In the genomic region with DNA sequence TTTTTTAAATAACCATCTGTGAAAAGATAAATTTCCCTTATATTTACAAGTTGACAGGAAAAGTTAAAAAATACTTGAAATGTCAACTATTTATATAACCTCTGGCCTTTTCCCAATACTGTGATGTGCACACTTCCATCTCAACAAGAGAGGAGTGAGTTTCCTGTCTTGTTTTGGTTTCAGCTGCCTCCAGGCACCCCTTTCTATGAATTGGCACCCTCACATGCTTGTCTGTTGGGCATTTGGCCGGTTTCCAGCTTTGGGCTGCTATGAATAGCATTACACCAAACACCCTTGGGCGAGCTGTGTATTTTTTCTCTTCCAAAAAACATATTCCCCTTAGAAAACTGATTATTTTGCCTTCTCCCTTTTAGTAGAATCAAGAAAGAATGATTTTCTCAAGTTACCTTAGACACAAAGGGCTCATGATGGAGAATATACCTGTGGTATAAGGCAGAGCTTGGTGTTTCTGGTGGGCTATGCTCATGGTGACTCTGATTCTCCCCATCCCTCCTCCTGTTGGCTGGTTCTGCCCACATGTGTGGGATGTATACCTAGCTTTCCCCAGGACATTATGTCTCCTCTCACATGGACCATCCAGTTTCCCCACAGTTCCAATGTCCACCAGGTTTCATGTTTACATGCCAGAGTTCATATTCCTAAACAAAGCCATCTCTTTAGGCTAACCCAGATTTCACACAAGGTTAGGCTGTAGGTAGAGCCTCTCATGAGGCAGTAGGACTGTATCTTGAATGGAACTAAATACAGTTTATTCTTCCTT, we compare ENCODE assay signal across 15 mouse cellular contexts. TPM values are rescaled to one million over a fixed set of nuclear protein-coding genes. Genes with fewer than 3 reads are reported as not detected.
DNase-seq lines count a peak whose midpoint lies in the region; ATAC-seq and TF ChIP-seq lines count a peak whose summit lies in the region.
"Had no signal": no experiment of that assay in that cellular context is flagged by ENCODE, and none has a peak within 500 bp of the region (broad histone marks: within the 10 kb centered on the region; RNA-seq: fewer than 3 reads in every experiment).

No protein-coding gene starts in this region.

- no peak overlapping the region for H3K27ac ChIP-seq in heart, adult 2 months
- H3K27ac ChIP-seq in heart, embryonic 12.5 days (ENCODE audit: poor library complexity, severe bottlenecking), result no peak overlapping the region
- no peak overlapping the region for H3K27ac ChIP-seq in liver, embryonic 16.5 days (ENCODE audit: low read length)
- H3K27ac ChIP-seq in liver, embryonic 11.5 days (ENCODE audit: low read depth, low read length), result no peak overlapping the region
- H3K27ac ChIP-seq in hindbrain, embryonic 11.5 days (ENCODE audit: low read depth, low read length), result no peak overlapping the region
- H3K27ac ChIP-seq: embryonic facial prominence, embryonic 15.5 days; layer of hippocampus, adult 2 months; liver, embryonic 14.5 days; macrophage; midbrain, embryonic 13.5 days had no signal

- peak; percentile 15 to 61 for DNase-seq in cerebellum, postnatal 25 days
- no peak for DNase-seq in cerebellum, adult 8-10 months
- DNase-seq in heart, adult 2 months, result peak; percentile 28 to 31
- DNase-seq in liver, embryonic 11.5 days (ENCODE audit: low spot score), result no peak
- no peak for DNase-seq in hindbrain, embryonic 11.5 days (ENCODE audit: low spot score)
- DNase-seq: adrenal gland, postnatal 10 days; thymus, postnatal 36 days had no signal

- H3K27me3 ChIP-seq in heart, adult 2 months (ENCODE audit: control insufficient read depth, insufficient read depth, low read length), result no peaks in the 10 kb centered on the region; the same call in 1 of the 2 replicates
- no peaks in the 10 kb centered on the region; the same call in 1 of the 2 replicates for H3K27me3 ChIP-seq in heart, embryonic 12.5 days (replicated peaks)
- H3K27me3 ChIP-seq in liver, embryonic 16.5 days (ENCODE audit: control insufficient read depth, insufficient read depth, low read depth, low read length), result peaks cover 16% of the 10 kb centered on the region
- H3K27me3 ChIP-seq in liver, embryonic 11.5 days (replicated peaks; ENCODE audit: control insufficient read depth, insufficient read depth, low read length), result peaks cover 11% of the 10 kb centered on the region
- H3K27me3 ChIP-seq in hindbrain, embryonic 11.5 days (ENCODE audit: control insufficient read depth, insufficient read depth, low read length), result no peaks in the 10 kb centered on the region
- H3K27me3 ChIP-seq: embryonic facial prominence, embryonic 15.5 days; midbrain, embryonic 13.5 days had no signal

- WGBS in heart, adult 2 months, result 29% methylated on average over 2 of the region's 2 CpGs
- WGBS in heart, embryonic 12.5 days, result 50% methylated on average over 2 of the region's 2 CpGs
- WGBS in liver, embryonic 16.5 days (ENCODE audit: insufficient replicate concordance), result 40% methylated on average over 2 of the region's 2 CpGs
- 52% methylated on average over 2 of the region's 2 CpGs for WGBS in liver, embryonic 11.5 days
- 74% methylated on average over 2 of the region's 2 CpGs for WGBS in hindbrain, embryonic 11.5 days

- intact Hi-C loops in heart, adult 2 months (cut with DNase I), result no loop called here

- no peaks in the 10 kb centered on the region for H3K9me3 ChIP-seq in heart, embryonic 12.5 days (replicated peaks)
- no peaks in the 10 kb centered on the region for H3K9me3 ChIP-seq in liver, embryonic 16.5 days (replicated peaks; ENCODE audit: control insufficient read depth, low read length)
- H3K9me3 ChIP-seq in liver, embryonic 11.5 days (ENCODE audit: control insufficient read depth, low read length), result no peaks in the 10 kb centered on the region
- H3K9me3 ChIP-seq in hindbrain, embryonic 11.5 days (ENCODE audit: control insufficient read depth, low read length), result no peaks in the 10 kb centered on the region
- H3K9me3 ChIP-seq: embryonic facial prominence, embryonic 15.5 days; midbrain, embryonic 13.5 days had no signal

- no peaks in the 10 kb centered on the region for H3K36me3 ChIP-seq in heart, adult 2 months (ENCODE audit: control insufficient read depth, insufficient read depth, low read length)
- H3K36me3 ChIP-seq in heart, embryonic 12.5 days, result no peaks in the 10 kb centered on the region
- no peaks in the 10 kb centered on the region for H3K36me3 ChIP-seq in liver, embryonic 16.5 days (ENCODE audit: control insufficient read depth, insufficient read depth)
- no peaks in the 10 kb centered on the region for H3K36me3 ChIP-seq in liver, embryonic 11.5 days (ENCODE audit: control insufficient read depth, insufficient read depth, low read length)
- no peaks in the 10 kb centered on the region for H3K36me3 ChIP-seq in hindbrain, embryonic 11.5 days (ENCODE audit: control insufficient read depth, insufficient read depth, low read length)
- H3K36me3 ChIP-seq: embryonic facial prominence, embryonic 15.5 days; midbrain, embryonic 13.5 days had no signal

- no peak overlapping the region for H3K4me2 ChIP-seq in heart, embryonic 12.5 days
- no peak overlapping the region for H3K4me2 ChIP-seq in liver, embryonic 16.5 days (ENCODE audit: low read depth, low read length)
- no peak overlapping the region for H3K4me2 ChIP-seq in liver, embryonic 11.5 days
- no peak overlapping the region for H3K4me2 ChIP-seq in hindbrain, embryonic 11.5 days (replicated peaks; ENCODE audit: low read depth, low read length)
- H3K4me2 ChIP-seq: embryonic facial prominence, embryonic 15.5 days; midbrain, embryonic 13.5 days had no signal

- no peak for ATAC-seq in heart, embryonic 12.5 days (ENCODE audit: insufficient number of reproducible peaks, low FRiP score)
- peak; percentile 73 for ATAC-seq in liver, embryonic 16.5 days (ENCODE audit: low read depth)
- no peak for ATAC-seq in liver, embryonic 11.5 days (replicated peaks; ENCODE audit: low FRiP score)
- ATAC-seq in hindbrain, embryonic 11.5 days (ENCODE audit: low FRiP score), result no peak
- ATAC-seq in erythroid progenitor cell, adult 5-6 weeks (replicated peaks; ENCODE audit: low FRiP score, poor library complexity, severe bottlenecking), result no peak
- ATAC-seq: midbrain, embryonic 13.5 days had no signal

- no peak for TF ChIP-seq CTCF in heart, adult 2 months (IDR thresholded peaks at IDR 0.05)

- H3K4me3 ChIP-seq in heart, adult 2 months, result no peak overlapping the region
- no peak overlapping the region for H3K4me3 ChIP-seq in heart, embryonic 12.5 days
- no peak overlapping the region for H3K4me3 ChIP-seq in liver, embryonic 16.5 days (ENCODE audit: low read depth, low read length)
- no peak overlapping the region for H3K4me3 ChIP-seq in liver, embryonic 11.5 days (ENCODE audit: low read depth, low read length)
- no peak overlapping the region for H3K4me3 ChIP-seq in hindbrain, embryonic 11.5 days (ENCODE audit: low read depth, low read length)
- H3K4me3 ChIP-seq: embryonic facial prominence, embryonic 15.5 days; layer of hippocampus, adult 2 months; midbrain, embryonic 13.5 days had no signal

- TF ChIP-seq POLR2A in heart, adult 2 months (IDR thresholded peaks at IDR 0.05; ENCODE audit: insufficient read depth, low read depth, low read length), result no peak

- no peaks in the 10 kb centered on the region; the same call in 1 of the 2 replicates for H3K4me1 ChIP-seq in heart, adult 2 months (ENCODE audit: control insufficient read depth, insufficient read depth, low read length)
- no peaks in the 10 kb centered on the region for H3K4me1 ChIP-seq in heart, embryonic 12.5 days (replicated peaks)
- H3K4me1 ChIP-seq in liver, embryonic 16.5 days (ENCODE audit: control insufficient read depth, low read depth, low read length), result no peaks in the 10 kb centered on the region
- H3K4me1 ChIP-seq in liver, embryonic 11.5 days (replicated peaks; ENCODE audit: control insufficient read depth, insufficient read depth, low read length), result no peaks in the 10 kb centered on the region
- H3K4me1 ChIP-seq in hindbrain, embryonic 11.5 days (replicated peaks; ENCODE audit: control insufficient read depth, insufficient read depth, low read length), result no peaks in the 10 kb centered on the region
- H3K4me1 ChIP-seq: embryonic facial prominence, embryonic 15.5 days; midbrain, embryonic 13.5 days had no signal

- no peak overlapping the region for H3K9ac ChIP-seq in heart, adult 2 months (ENCODE audit: low read depth, low read length)
- H3K9ac ChIP-seq in heart, embryonic 12.5 days, result no peak overlapping the region
- no peak overlapping the region for H3K9ac ChIP-seq in liver, embryonic 16.5 days (ENCODE audit: low read depth, low read length)
- H3K9ac ChIP-seq in liver, embryonic 11.5 days (ENCODE audit: low read depth, low read length), result no peak overlapping the region
- no peak overlapping the region for H3K9ac ChIP-seq in hindbrain, embryonic 11.5 days (ENCODE audit: low read depth, low read length)
- H3K9ac ChIP-seq: embryonic facial prominence, embryonic 15.5 days; liver, embryonic 14.5 days; midbrain, embryonic 13.5 days had no signal

- TF ChIP-seq EP300 in heart, adult 2 months (IDR thresholded peaks at IDR 0.05; ENCODE audit: insufficient read depth, low read depth, low read length), result no peak

- no peaks in the 10 kb centered on the region for H3K79me2 ChIP-seq in heart, adult 2 months (replicated peaks; ENCODE audit: control insufficient read depth, insufficient read depth, low read length)

RNA-seq across cellular contexts. Expression of gene Grb10, which starts 10.3 kb away (rescaled TPM):
- total RNA-seq in heart, adult 2 months (2021), result 10 to 100 TPM; 65.1 to 66.2 TPM
- polyA plus RNA-seq in heart, adult 2 months (2012; rRNA removed), result 36.9 and 63.5 TPM in 2 replicates
- polyA plus RNA-seq in heart, embryonic 12.5 days (2016; fragmentation: Nextera tagmentation; extraction: Ambion mirVana), result 817 and 830 TPM in 2 replicates
- 209 and 240 TPM in 2 replicates for polyA plus RNA-seq in liver, embryonic 16.5 days (2015; fragmentation: Nextera tagmentation; extraction: Ambion mirVana)
- 172 and 195 TPM in 2 replicates for polyA plus RNA-seq in liver, embryonic 11.5 days (2014; fragmentation: Nextera tagmentation; extraction: Ambion mirVana)
- polyA plus RNA-seq in hindbrain, embryonic 11.5 days (2014; fragmentation: Nextera tagmentation; extraction: Ambion mirVana), result 158 and 267 TPM in 2 replicates
- total RNA-seq in erythroid progenitor cell, adult 5-6 weeks (2015; ENCODE audit: low replicate concordance), result 5.9 TPM in 1 of 2 replicates, not detected in the other
- 0.39 and 2.1 TPM in 2 replicates for total RNA-seq in erythroid progenitor cell, adult 5-6 weeks (2017; ENCODE audit: low replicate concordance)
- polyA plus RNA-seq: macrophage had no signal

Comparison
In these comparisons a context has a peak if more than half of its experiments do, and no peak if none do; other contexts are left out.
1. DNase-seq: peak in cerebellum, postnatal 25 days (2 of 2) and heart, adult 2 months (2 of 2); none in cerebellum, adult 8-10 months (single experiment), liver, embryonic 11.5 days (single experiment) and hindbrain, embryonic 11.5 days (single experiment).